8 mouse cellular contexts compared by ENCODE assay signal in genomic region chr8:61589972-61590391, GRCm38 (mm10).
DNase-seq lines count a peak whose midpoint lies in the region; ATAC-seq and TF ChIP-seq lines count a peak whose summit lies in the region.

No protein-coding gene starts in this region.

- DNase-seq in adrenal gland, adult 2 months: peak; percentile 51
- no peak for DNase-seq in adrenal gland, adult 8-10 months
- DNase-seq in limb, embryonic 10.5 days (ENCODE audit: low spot score): peak; percentile 52
- no peak for DNase-seq in T-cell, adult 2 months (ENCODE audit: low spot score)
- no peak for DNase-seq in right cerebral cortex, postnatal 25 days

- H3K27me3 ChIP-seq in heart, embryonic 16.5 days (ENCODE audit: control insufficient read depth, insufficient read depth, low read length): no peaks in the 10 kb centered on the region
- no peaks in the 10 kb centered on the region for H3K27me3 ChIP-seq in limb, embryonic 10.5 days (ENCODE audit: low read depth, poor library complexity, severe bottlenecking)
- H3K27me3 ChIP-seq in neural tube, embryonic 12.5 days (replicated peaks): no peaks in the 10 kb centered on the region

- peaks cover 4% of the 10 kb centered on the region for H3K36me3 ChIP-seq in heart, embryonic 16.5 days (ENCODE audit: control insufficient read depth, insufficient read depth)
- H3K36me3 ChIP-seq in limb, embryonic 10.5 days: peaks cover 11% of the 10 kb centered on the region
- H3K36me3 ChIP-seq in neural tube, embryonic 12.5 days: no peaks in the 10 kb centered on the region

- TF ChIP-seq POLR2A in cortical plate, adult 2 months (IDR thresholded peaks at IDR 0.05; ENCODE audit: extremely low read depth, insufficient read depth, low read length): no peak

- H3K9me3 ChIP-seq in heart, embryonic 16.5 days (replicated peaks; ENCODE audit: control insufficient read depth, low read length): no peaks in the 10 kb centered on the region
- no peaks in the 10 kb centered on the region for H3K9me3 ChIP-seq in limb, embryonic 10.5 days (replicated peaks)
- no peaks in the 10 kb centered on the region for H3K9me3 ChIP-seq in neural tube, embryonic 12.5 days

- peak; percentile 12; the same call in 1 of the 2 replicates for ATAC-seq in heart, embryonic 16.5 days (replicated peaks; ENCODE audit: extremely low read depth, insufficient read depth, low FRiP score)
- peak; percentile 26; the same call in 1 of the 2 replicates for ATAC-seq in neural tube, embryonic 12.5 days (ENCODE audit: low FRiP score, low read depth)

- peak overlapping the region; percentile 75 for H3K4me2 ChIP-seq in heart, embryonic 16.5 days (ENCODE audit: low read depth, low read length)
- peak overlapping the region; percentile 76 for H3K4me2 ChIP-seq in neural tube, embryonic 12.5 days (replicated peaks)

- no peak for TF ChIP-seq CTCF in cortical plate, adult 2 months (IDR thresholded peaks at IDR 0.05; ENCODE audit: extremely low read depth, insufficient read depth, low read length)

- H3K9ac ChIP-seq in heart, embryonic 16.5 days (ENCODE audit: low read length): peak overlapping the region; percentile 65
- peak overlapping the region; percentile 68 for H3K9ac ChIP-seq in neural tube, embryonic 12.5 days

- H3K4me3 ChIP-seq in cortical plate, adult 2 months (ENCODE audit: insufficient read depth, low read length): peak overlapping the region; percentile 48
- peak overlapping the region; percentile 68 for H3K4me3 ChIP-seq in heart, embryonic 16.5 days (ENCODE audit: low read length)
- H3K4me3 ChIP-seq in limb, embryonic 10.5 days: peak overlapping the region; percentile 62
- H3K4me3 ChIP-seq in neural tube, embryonic 12.5 days: peak overlapping the region; percentile 51

- no peaks in the 10 kb centered on the region for H3K4me1 ChIP-seq in cortical plate, adult 2 months (ENCODE audit: control insufficient read depth, insufficient read depth, low read length)
- H3K4me1 ChIP-seq in heart, embryonic 16.5 days (ENCODE audit: control insufficient read depth, insufficient read depth, low read length): peaks cover 29% of the 10 kb centered on the region
- H3K4me1 ChIP-seq in limb, embryonic 10.5 days: peaks cover 50% of the 10 kb centered on the region
- peaks cover 30% of the 10 kb centered on the region for H3K4me1 ChIP-seq in neural tube, embryonic 12.5 days

- WGBS in heart, embryonic 16.5 days: 9% methylated on average over 11 of the region's 11 CpGs
- WGBS in limb, embryonic 10.5 days: 2% methylated on average over 11 of the region's 11 CpGs
- 1% methylated on average over 11 of the region's 11 CpGs for WGBS in neural tube, embryonic 12.5 days

- H3K27ac ChIP-seq in cortical plate, adult 2 months (ENCODE audit: insufficient read depth, low read length): no peak overlapping the region
- peak overlapping the region; percentile 75 for H3K27ac ChIP-seq in heart, embryonic 16.5 days (ENCODE audit: low read length)
- peak overlapping the region; percentile 90 for H3K27ac ChIP-seq in limb, embryonic 10.5 days
- no peak overlapping the region for H3K27ac ChIP-seq in neural tube, embryonic 12.5 days

Comparison
In these comparisons a context has a peak if more than half of its experiments do, and no peak if none do; other contexts are left out.
1. DNase-seq: peak in adrenal gland, adult 2 months (single experiment) and limb, embryonic 10.5 days (single experiment); none in adrenal gland, adult 8-10 months (single experiment), T-cell, adult 2 months (single experiment) and right cerebral cortex, postnatal 25 days (single experiment).
2. H3K27ac ChIP-seq: peak in heart, embryonic 16.5 days (single experiment) and limb, embryonic 10.5 days (single experiment); none in cortical plate, adult 2 months (single experiment) and neural tube, embryonic 12.5 days (single experiment).
3. Peak in every context shown above with its lines, with median percentiles within 50 percentile points of each other: H3K4me3 ChIP-seq.